Mouse (Mus musculus) limb, embryonic 15.5 days (tissue): Measurements from ENCODE around the gene Krt10. TPM values are rescaled to one million over a fixed set of nuclear protein-coding genes. Genes with fewer than 3 reads are reported as not detected.
A peak's percentile ranks its signal among the peaks of the same experiment; 100 is the strongest.

Source experiments
- ATAC-seq: fragments of 200-750 bp; cut with Nextera tagmentation; 2 replicates; pipeline ENCODE4 v1.8.0; 2017; ENCODE audit warnings: low read depth, moderate TSS enrichment; ENCODE audit not compliant: insufficient number of reproducible peaks, low FRiP score, low TSS enrichment
- H3K27ac ChIP-seq: fragments of 300-500 bp; sonication (generic); 2 replicates; pipeline ENCODE4 v1.5.1; 2015; ENCODE audit warnings: moderate library complexity, mild to moderate bottlenecking, inconsistent platforms
- H3K27me3 ChIP-seq: fragments of 300-500 bp; sonication (generic); 2 replicates; pipeline ENCODE4 v1.6.1; 2015; ENCODE audit warnings: inconsistent platforms
- H3K36me3 ChIP-seq: fragments of 300-500 bp; sonication (generic); 2 replicates; pipeline ENCODE4 v1.6.1; 2015; ENCODE audit warnings: inconsistent platforms
- H3K4me1 ChIP-seq: fragments of 300-500 bp; sonication (generic); 2 replicates; pipeline ENCODE4 v1.6.1; 2015; ENCODE audit warnings: inconsistent platforms
- H3K4me2 ChIP-seq: fragments of 300-500 bp; sonication (generic); 2 replicates; pipeline ENCODE4 v1.6.1; 2015; ENCODE audit warnings: mild to moderate bottlenecking, inconsistent platforms
- H3K4me3 ChIP-seq: fragments of 300-500 bp; sonication (generic); 2 replicates; pipeline ENCODE4 v1.5.1; 2015; ENCODE audit warnings: mild to moderate bottlenecking, inconsistent platforms
- H3K9ac ChIP-seq: fragments of 300-500 bp; sonication (generic); 2 replicates; pipeline ENCODE4 v1.6.1; 2015; ENCODE audit warnings: inconsistent platforms
- H3K9me3 ChIP-seq: fragments of 300-500 bp; sonication (generic); 2 replicates; pipeline ENCODE4 v1.6.1; 2016; ENCODE audit warnings: inconsistent platforms
- WGBS: fragments of 180-500 bp; shearing (Covaris S2); methylation state at CpG from one replicate; pipeline ENCODE4 v1.1.7; 2015; 5-methylcytosine and 5-hydroxymethylcytosine counted together
- polyA plus RNA-seq: library from polyadenylated mRNA; unstranded; fragments of >200 nt; fragmentation: Nextera tagmentation; extraction: Ambion mirVana; gene quantifications from 2 replicates; pipeline ENCODE4 v1.2.1, GENCODE M21; 2015

The Krt10 gene
- polyA plus RNA-seq, 1 experiment from 2014 or later, result 625 TPM

DNA sequence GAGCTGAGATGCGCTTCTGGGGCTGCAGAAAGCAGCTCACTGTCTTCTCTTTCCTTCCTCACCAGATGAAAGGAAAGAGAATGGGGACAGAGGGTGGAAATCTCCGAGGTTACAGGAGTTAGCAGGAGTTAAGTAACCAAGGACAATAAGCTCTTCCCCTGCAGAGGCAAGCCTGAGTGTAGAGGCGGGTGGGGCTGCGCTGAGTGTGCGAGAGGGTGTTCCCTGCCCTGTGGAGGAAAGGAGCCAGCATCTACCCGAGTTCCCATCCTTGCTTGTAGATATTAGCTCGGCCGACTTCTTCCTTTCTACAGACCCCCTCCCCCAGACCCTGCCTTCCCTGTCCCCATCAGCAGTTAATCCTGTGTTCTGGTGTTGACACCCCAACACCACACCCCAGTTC lies 9.7 kb upstream of the Krt10 start:
- no peak overlapping the region for H3K4me2 ChIP-seq
- no peak overlapping the region for H3K27ac ChIP-seq
- no peak for ATAC-seq
- no peak overlapping the region for H3K4me3 ChIP-seq
- H3K9me3 ChIP-seq, result no peaks in the 10 kb centered on the region
- H3K9ac ChIP-seq, result no peak overlapping the region
- H3K36me3 ChIP-seq, result no peaks in the 10 kb centered on the region
- 64% methylated on average over 8 of the region's 8 CpGs for WGBS
- peaks cover 11% of the 10 kb centered on the region; the same call in 1 of the 2 replicates for H3K27me3 ChIP-seq
- no peaks in the 10 kb centered on the region for H3K4me1 ChIP-seq

DNA sequence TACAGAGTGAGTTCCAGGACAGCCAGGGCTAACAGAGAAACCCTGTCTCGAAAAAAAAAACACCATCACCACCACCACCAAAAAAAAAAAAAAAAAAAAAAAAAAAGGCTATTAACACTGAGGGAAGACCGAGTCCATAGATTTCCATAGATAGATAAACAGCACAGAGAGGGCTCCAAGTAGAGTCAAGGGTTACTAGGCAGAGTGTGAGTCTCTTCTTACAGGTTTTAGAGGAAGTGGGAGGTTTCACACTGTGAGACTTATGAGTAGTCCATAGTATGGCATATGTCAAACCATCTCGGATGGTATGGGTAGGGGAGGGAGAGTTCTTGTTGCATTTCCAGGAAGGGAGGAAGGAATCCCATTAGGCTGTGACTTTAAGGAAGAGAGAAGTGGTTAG lies 8.9 kb upstream of the Krt10 start:
- Histone ChIP-seq H3K9ac (no peak overlapping the region), H3K36me3 (no peaks in the 10 kb centered on the region), H3K9me3 (no peaks in the 10 kb centered on the region), H3K4me1 (no peaks in the 10 kb centered on the region), H3K27ac (no peak overlapping the region), H3K4me3 (no peak overlapping the region), H3K27me3 (peaks cover 11% of the 10 kb centered on the region; the same call in 1 of the 2 replicates), H3K4me2 (no peak overlapping the region)
- WGBS, result 61% methylated on average over 3 of the region's 3 CpGs
- ATAC-seq, result no peak

DNA sequence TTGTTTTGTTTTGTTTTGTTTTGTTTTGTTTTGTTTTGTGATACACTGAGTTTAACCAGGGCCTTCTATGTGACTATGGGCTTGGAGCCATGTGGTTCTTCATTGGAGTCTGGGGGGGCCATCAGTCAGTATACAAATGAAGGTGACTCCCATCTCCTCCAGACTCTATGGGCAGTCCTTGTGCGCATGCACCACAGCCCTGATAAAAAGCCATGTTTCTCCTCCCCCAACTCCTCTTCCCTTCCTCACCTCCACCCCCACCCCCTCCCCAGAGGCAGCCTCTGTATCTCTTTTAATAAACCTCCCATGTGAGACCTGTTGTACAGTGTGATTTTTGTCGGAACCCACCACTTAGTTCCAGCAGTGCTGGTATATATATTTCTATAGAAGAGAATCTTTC lies 7.5 kb upstream of the Krt10 start:
- peaks cover 11% of the 10 kb centered on the region; the same call in 1 of the 2 replicates for H3K27me3 ChIP-seq
- no peak overlapping the region for H3K4me3 ChIP-seq
- 84% methylated on average over 2 of the region's 2 CpGs for WGBS
- ATAC-seq, result no peak
- no peaks in the 10 kb centered on the region for H3K36me3 ChIP-seq
- no peak overlapping the region for H3K4me2 ChIP-seq
- H3K4me1 ChIP-seq, result no peaks in the 10 kb centered on the region
- H3K27ac ChIP-seq, result no peak overlapping the region
- H3K9ac ChIP-seq, result no peak overlapping the region
- H3K9me3 ChIP-seq, result no peaks in the 10 kb centered on the region

DNA sequence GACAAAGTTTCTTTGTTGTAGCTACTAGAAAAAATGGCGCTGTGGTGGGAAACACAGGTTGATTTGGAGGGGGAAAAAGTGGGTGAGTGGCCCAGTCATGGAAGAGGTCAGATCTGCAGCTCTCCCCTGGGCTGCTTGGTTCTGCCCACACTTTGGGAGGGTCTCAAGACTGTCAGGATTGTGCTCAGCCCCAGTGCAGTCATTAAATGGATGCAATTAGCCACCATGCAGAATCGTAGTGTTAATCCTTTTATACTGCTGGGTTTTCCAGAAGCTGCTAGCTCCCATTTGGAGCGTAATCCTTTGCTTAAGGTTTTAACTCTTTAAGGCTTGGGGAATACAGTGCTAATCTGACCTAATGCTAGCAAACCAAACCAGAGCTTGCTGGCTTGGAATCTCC lies 6.9 kb upstream of the Krt10 start:
- no peak overlapping the region for H3K4me3 ChIP-seq
- H3K9me3 ChIP-seq, result no peaks in the 10 kb centered on the region
- H3K4me2 ChIP-seq, result no peak overlapping the region
- ATAC-seq, result no peak
- no peak overlapping the region for H3K27ac ChIP-seq
- H3K36me3 ChIP-seq, result no peaks in the 10 kb centered on the region
- WGBS, result 40% methylated on average over 3 of the region's 3 CpGs
- no peak overlapping the region for H3K9ac ChIP-seq
- no peaks in the 10 kb centered on the region for H3K4me1 ChIP-seq
- H3K27me3 ChIP-seq, result peaks cover 11% of the 10 kb centered on the region; the same call in 1 of the 2 replicates

DNA sequence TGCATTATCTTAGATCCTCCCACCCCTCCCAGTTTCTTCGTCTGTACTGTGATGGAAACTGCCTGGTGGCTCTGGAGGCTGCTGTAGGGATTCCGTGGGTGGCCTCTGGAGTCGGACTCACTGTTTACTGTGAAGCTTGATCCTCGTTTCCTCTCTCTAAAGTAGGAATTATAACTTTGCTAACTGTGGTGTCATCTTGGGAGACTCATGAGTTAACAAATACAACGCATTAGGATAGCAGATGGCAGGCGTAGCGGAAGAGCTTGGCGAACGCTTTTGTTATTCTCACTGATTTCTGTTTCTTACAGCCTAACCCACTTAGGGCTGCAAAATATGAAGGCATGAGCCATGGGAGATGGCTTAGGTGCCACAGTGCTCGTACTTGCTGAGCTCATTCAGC lies 3.3 kb upstream of the Krt10 start:
- Histone ChIP-seq H3K36me3 (no peaks in the 10 kb centered on the region), H3K4me1 (no peaks in the 10 kb centered on the region), H3K4me2 (no peak overlapping the region), H3K27me3 (no peaks in the 10 kb centered on the region), H3K9ac (no peak overlapping the region), H3K4me3 (no peak overlapping the region), H3K9me3 (no peaks in the 10 kb centered on the region), H3K27ac (no peak overlapping the region)
- no peak for ATAC-seq
- 81% methylated on average over 10 of the region's 10 CpGs for WGBS

DNA sequence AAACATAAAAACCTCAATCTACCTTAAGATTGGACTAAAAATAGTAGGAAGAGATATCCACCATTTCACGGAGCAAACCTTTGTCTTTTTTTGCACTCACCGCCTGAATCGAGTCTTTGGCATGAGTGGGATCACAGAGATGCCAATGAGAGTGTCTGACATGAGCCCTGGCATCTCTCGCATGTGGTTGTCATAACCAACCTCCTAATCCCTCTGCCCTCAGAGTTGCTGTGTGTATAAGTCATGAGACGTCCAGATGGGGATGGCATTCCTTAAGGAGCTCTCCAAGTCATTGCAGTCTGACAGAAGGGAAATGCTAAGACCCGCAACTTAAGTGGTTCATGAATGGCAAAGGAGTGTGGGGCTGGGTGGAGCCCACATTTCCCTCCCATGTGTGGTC lies 2.2 kb upstream of the Krt10 start:
- Histone ChIP-seq H3K36me3 (no peaks in the 10 kb centered on the region), H3K27me3 (no peaks in the 10 kb centered on the region), H3K9me3 (no peaks in the 10 kb centered on the region), H3K27ac (peak overlapping the region; percentile 43; the same call in 1 of the 2 replicates), H3K4me1 (peaks cover 8% of the 10 kb centered on the region; the same call in 1 of the 2 replicates), H3K9ac (no peak overlapping the region), H3K4me2 (no peak overlapping the region), H3K4me3 (no peak overlapping the region)
- WGBS, result 74% methylated on average over 6 of the region's 6 CpGs
- no peak for ATAC-seq

DNA sequence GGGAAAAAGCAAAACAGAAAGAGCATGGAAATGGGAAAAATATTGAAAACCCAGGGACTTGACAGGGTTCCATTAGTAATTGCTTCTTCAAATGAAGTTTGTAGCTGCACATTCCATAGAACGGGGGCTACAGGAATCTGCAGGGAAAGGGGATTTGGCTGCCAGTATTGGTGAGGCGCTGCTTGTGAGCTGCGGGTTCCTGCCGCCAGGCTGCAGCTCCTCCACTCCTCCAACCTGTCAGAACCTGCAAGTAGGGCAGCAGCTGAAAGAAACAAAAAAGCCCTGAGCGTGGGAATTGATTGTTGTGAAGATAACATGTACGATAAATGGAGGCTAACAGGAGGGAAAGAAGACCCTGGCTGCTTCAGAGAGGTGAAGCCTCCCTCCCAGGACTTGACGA lies 1.7 kb upstream of the Krt10 start:
- 57% methylated on average over 7 of the region's 7 CpGs for WGBS
- peak overlapping the region; percentile 43 for H3K27ac ChIP-seq
- no peak for ATAC-seq
- no peaks in the 10 kb centered on the region for H3K27me3 ChIP-seq
- H3K4me2 ChIP-seq, result no peak overlapping the region
- H3K36me3 ChIP-seq, result no peaks in the 10 kb centered on the region
- no peak overlapping the region for H3K4me3 ChIP-seq
- no peak overlapping the region for H3K9ac ChIP-seq
- peaks cover 10% of the 10 kb centered on the region; the same call in 1 of the 2 replicates for H3K4me1 ChIP-seq
- H3K9me3 ChIP-seq, result no peaks in the 10 kb centered on the region

DNA sequence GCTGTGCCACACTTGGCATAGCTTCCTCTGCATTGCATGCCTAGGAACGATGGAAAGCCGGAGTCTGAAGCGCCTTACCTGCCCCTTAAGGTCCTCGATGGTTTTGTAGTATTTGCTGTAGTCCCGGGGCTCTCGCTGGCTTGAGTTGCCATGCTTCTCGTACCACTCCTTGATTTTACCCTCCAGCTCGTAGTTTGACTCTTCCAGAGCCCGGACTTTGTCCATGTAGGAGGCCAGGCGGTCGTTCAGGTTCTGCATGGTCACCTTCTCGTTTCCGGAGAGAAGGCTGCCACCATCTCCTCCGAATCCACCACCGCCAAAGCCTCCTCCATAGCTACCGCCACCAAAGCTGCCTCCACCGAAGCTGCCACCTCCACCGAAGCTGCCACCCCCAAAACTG lies 503 bp downstream of the Krt10 start:
- Histone ChIP-seq H3K36me3 (no peaks in the 10 kb centered on the region), H3K4me3 (peak overlapping the region; percentile 12; the same call in 1 of the 2 replicates), H3K27ac (peak overlapping the region; percentile 51), H3K27me3 (no peaks in the 10 kb centered on the region), H3K4me1 (peaks cover 10% of the 10 kb centered on the region; the same call in 1 of the 2 replicates), H3K9ac (no peak overlapping the region), H3K9me3 (no peaks in the 10 kb centered on the region), H3K4me2 (no peak overlapping the region)
- ATAC-seq, result no peak
- 91% methylated on average over 18 of the region's 18 CpGs for WGBS

DNA sequence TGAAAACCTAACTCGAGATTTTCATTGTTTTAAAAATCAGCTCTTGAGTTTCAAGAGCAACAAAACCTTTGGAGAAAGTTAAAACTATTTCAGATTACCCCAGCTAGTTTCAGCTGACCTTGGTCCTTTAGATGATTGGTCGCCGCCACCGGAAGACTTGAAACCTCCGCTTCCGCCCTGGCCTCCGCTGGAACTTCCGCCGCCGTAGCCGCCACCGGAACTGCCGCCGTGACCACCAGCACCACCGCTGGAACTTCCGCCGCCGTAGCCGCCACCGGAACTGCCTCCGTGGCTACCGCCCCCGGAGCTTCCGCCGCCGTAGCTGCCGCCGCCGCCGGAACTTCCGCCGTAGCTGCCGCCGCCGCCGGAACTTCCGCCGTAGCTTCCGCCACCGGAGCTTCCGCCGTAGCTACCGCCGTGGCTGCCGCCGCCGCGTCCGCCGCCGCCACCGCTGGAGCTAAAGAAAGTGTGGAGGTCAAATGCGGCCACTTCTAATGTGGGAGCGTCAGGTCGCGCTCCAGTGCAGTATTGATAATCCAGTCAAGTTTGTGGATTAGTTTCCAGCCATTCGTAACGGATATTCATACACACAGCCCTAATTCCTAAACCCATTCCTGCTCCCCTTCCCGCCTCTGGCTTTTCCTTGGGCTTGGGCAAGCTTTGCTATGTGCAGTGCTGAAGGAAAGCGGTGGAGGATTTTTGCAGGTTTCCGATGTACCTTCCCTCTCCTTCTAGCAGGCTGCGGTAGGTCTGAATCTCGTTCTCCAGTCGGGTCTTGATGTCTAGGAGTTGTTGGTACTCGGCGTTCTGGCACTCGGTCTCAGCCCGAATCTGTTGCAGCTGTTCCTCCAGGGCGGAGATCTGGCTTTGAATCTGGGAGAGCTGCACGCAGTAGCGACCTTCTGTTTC lies 3.1 kb downstream of the Krt10 start:
- H3K27me3 ChIP-seq, result 0 out of 2 replicates have a peak, but pooled peaks cover 7% of the 10 kb centered on the region
- ATAC-seq, result peak; percentile 53; the same call in 1 of the 2 replicates
- 1% methylated on average over 71 of the region's 71 CpGs for WGBS
- H3K4me1 ChIP-seq, result peaks cover 10% of the 10 kb centered on the region; the same call in 1 of the 2 replicates
- no peaks in the 10 kb centered on the region for H3K9me3 ChIP-seq
- peak overlapping the region; percentile 58 for H3K4me3 ChIP-seq
- H3K36me3 ChIP-seq, result no peaks in the 10 kb centered on the region
- peak overlapping the region; percentile 58 for H3K4me2 ChIP-seq
- H3K9ac ChIP-seq, result peak overlapping the region; percentile 52
- peak overlapping the region; percentile 98 for H3K27ac ChIP-seq

DNA sequence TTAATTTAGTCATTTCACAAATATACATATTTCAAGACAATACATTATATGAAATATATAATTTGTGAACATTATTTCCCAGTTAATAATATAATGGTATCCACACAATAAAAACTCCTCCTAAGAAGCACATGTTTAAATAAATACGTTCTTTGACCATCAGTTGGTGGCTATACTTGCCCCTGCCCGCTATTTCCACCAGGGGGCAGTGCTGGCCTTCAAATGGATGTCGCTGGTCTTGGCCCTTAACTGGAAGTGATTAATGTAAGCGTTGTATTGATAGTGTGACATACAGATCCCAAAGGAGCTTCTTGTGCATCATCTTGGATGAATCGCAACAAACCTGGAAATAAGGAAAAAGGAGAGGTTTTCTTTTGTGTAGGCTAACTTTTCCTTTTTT lies 9.6 kb downstream of the Krt10 start:
- H3K9me3 ChIP-seq, result no peaks in the 10 kb centered on the region
- H3K4me2 ChIP-seq, result no peak overlapping the region
- H3K4me3 ChIP-seq, result no peak overlapping the region
- H3K27ac ChIP-seq, result no peak overlapping the region
- WGBS, result 16% methylated on average over 5 of the region's 5 CpGs
- no peak for ATAC-seq
- H3K36me3 ChIP-seq, result no peaks in the 10 kb centered on the region
- no peak overlapping the region for H3K9ac ChIP-seq
- H3K4me1 ChIP-seq, result no peaks in the 10 kb centered on the region
- H3K27me3 ChIP-seq, result 0 out of 2 replicates have a peak, but pooled peaks cover 7% of the 10 kb centered on the region

DNA sequence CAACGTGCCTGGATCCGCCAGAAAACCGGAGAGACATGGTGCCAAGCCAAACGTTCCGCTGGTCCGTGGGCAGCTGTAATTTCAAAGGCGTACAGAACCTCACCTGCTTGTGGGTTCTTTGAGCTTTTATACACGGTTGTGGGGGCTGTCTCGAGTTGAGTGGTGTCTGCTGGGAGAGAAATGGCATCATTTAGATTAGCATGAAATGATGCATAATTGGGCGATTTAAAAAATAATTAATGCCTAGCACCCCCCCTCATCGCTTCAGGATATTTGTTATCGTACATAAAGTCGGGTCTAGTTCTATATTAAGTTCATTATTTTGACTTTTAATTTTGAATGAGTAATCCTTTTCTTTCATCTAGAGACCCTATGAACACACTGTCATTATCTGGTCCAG lies 14.4 kb downstream of the Krt10 start, which contains the start of gene Krt28:
Gene Krt28, minus strand, starts transcription at position 101 of the 400 bp plus-strand sequence.
- Histone ChIP-seq H3K9ac (no peak within 1 kb of the TSS), H3K4me2 (no peak within 1 kb of the TSS), H3K36me3 (no peaks in the 10 kb centered on the region), H3K4me1 (no peaks in the 10 kb centered on the region), H3K27me3 (no peaks in the 10 kb centered on the region), H3K4me3 (no peak within 1 kb of the TSS), H3K9me3 (no peaks in the 10 kb centered on the region), H3K27ac (no peak within 1 kb of the TSS)
- 80% methylated on average over 13 of the region's 13 CpGs for WGBS
- ATAC-seq, result no peak

DNA sequence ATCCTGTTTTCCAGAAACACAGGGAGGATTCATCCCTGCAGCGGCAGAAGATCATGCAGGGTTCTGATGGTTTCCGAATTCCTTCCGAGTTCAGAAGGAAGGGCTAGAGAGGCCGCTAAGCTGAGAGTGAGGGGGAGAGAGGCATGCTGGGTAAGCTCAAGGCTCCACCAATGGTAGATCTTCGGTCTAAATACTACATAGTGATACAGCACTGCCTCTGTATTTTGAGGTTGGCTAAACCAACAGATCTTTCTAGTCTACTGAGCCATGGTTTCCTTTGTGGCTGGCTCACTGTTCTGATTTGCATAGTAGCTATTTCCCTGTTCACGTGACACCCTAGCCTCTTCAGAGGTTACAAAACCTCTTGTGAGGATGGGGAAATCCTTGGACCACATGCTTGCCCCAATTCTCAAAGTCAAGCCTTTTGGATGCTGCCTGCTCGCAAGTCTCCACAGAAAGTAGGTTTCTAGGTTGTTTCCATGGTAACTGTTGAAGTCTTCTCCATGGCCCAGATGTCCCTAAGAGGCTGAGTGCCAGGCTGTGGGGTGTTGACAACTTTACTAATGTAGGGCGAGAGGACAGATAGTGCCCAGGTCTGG lies 19.2 kb downstream of the Krt10 start:
- H3K36me3 ChIP-seq, result no peaks in the 10 kb centered on the region
- H3K27ac ChIP-seq, result no peak overlapping the region
- WGBS, result 86% methylated on average over 8 of the region's 8 CpGs
- H3K9ac ChIP-seq, result no peak overlapping the region
- H3K9me3 ChIP-seq, result no peaks in the 10 kb centered on the region
- ATAC-seq, result no peak
- no peaks in the 10 kb centered on the region for H3K4me1 ChIP-seq
- H3K4me2 ChIP-seq, result no peak overlapping the region
- H3K4me3 ChIP-seq, result no peak overlapping the region
- no peaks in the 10 kb centered on the region for H3K27me3 ChIP-seq
